Mouse (Mus musculus): ENCODE measurements around the gene Poc1a. TPM values are rescaled to one million over a fixed set of nuclear protein-coding genes. Genes with fewer than 3 reads are reported as not detected.

The Poc1a gene
- polyA plus RNA-seq, 1 experiment from 2014 or later, result 39.9 TPM

DNA sequence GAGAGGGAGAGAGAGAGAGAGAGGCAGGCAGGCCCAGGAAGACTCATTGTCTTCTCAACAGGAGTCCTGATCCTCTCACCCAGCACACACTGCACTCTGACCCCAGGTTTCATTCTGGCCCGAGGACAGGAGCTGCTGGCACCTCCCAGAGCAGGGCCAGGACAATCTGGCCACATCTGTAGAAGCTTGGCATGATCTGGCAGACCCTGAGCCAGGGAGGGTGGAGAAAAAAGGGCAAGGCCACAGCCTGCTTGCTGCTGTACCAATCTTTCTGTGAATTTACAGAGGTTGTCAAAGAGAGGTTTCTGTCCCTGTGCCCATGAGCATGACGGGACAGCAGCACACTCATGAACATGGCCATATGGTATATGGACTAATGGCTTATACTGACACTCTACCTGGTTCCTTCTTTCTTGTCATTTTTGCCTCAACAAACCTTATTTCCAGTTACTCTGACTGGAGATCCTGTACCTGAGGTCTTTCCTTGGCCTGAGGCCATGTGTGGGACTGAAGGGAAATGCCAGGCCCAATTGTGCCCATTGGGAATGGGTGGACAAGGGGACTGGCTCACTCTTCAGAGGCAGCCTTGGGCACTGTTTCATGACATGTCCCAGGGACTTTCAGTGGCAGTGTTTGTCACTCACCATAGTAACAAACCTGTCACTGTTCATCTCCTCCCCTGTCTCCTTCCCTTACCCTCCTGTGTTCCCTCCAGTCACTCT, 13.8 kb upstream of the Poc1a start:
- no peak overlapping the region for H3K4me3 ChIP-seq
- DNase-seq (ENCODE audit: low spot score), result no peak
- peaks cover 29% of the 10 kb centered on the region for H3K4me1 ChIP-seq
- no peaks in the 10 kb centered on the region for H3K36me3 ChIP-seq (replicated peaks)
- H3K9me3 ChIP-seq, result no peaks in the 10 kb centered on the region
- no peak overlapping the region for H3K27ac ChIP-seq (replicated peaks)
- 63% methylated on average over 2 of the region's 2 CpGs for WGBS
- H3K27me3 ChIP-seq (replicated peaks; ENCODE audit: low read depth, poor library complexity, severe bottlenecking), result no peaks in the 10 kb centered on the region

DNA sequence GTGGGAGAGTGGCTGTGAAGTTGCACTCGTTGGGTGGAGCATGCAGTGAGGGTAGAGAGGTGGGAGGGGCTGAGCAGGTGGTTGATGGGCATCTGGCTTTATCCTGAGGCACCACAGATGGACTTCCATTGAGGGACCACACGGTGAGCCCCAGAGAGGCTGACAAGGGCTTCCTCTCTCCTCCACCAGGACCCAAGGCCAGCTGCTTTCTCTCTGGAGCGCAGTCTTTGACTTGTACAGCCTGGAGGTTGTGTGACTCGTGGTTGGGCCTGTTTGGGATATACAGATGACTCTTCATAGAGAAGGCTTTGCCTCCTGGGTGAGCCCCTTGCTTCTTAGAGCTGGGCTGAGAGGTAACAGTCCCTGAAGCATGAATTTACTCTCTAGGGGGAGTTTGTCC, 12.4 kb upstream of the Poc1a start:
- Histone ChIP-seq H3K4me1 (peaks cover 29% of the 10 kb centered on the region), H3K9me3 (no peaks in the 10 kb centered on the region), H3K4me3 (no peak overlapping the region), H3K27ac (replicated peaks) (no peak overlapping the region), H3K36me3 (replicated peaks) (no peaks in the 10 kb centered on the region), H3K27me3 (replicated peaks; ENCODE audit: low read depth, poor library complexity, severe bottlenecking) (no peaks in the 10 kb centered on the region)
- no peak for DNase-seq (ENCODE audit: low spot score)
- 49% methylated on average over 4 of the region's 4 CpGs for WGBS

DNA sequence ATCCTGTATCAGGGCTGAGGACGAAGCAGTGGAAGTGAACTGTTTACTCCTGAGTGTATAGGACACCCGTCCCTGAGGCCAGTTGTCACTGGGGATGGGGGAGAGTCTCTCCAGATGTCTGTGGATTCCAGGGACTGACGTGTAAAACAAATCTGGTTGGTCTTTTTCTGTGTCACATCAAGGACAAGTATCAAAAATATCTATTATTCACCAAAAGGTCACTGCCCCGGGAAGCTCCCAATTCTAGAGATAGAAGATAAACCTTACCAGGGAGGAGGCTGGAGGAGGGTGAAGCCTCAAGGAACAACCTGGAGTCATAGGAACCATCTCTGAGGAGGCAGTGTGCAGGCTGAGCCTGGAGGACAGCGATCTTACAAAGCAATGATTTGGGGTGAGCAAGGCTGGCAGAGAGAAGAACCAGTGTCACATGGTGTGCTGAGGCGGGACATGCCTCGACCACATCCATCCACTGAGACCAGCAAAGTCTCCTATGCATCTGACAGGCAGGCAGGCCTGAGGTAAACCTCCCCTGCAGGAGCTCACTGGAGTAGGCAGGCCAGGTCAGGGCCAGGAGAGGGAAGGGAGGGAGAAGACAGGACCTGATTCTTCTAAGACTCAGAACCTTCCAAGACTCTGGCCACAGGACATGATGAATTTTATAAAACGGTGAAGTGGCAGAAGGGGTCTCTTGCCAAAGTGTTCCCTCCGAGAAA, 11.6 kb upstream of the Poc1a start:
- 73% methylated on average over 9 of the region's 9 CpGs for WGBS
- no peaks in the 10 kb centered on the region for H3K9me3 ChIP-seq
- no peaks in the 10 kb centered on the region for H3K36me3 ChIP-seq (replicated peaks)
- no peak for DNase-seq (ENCODE audit: low spot score)
- H3K27me3 ChIP-seq (replicated peaks; ENCODE audit: low read depth, poor library complexity, severe bottlenecking), result no peaks in the 10 kb centered on the region
- H3K4me3 ChIP-seq, result no peak overlapping the region
- H3K27ac ChIP-seq (replicated peaks), result peak overlapping the region; percentile 24; the same call in 1 of the 2 replicates
- peaks cover 29% of the 10 kb centered on the region for H3K4me1 ChIP-seq

DNA sequence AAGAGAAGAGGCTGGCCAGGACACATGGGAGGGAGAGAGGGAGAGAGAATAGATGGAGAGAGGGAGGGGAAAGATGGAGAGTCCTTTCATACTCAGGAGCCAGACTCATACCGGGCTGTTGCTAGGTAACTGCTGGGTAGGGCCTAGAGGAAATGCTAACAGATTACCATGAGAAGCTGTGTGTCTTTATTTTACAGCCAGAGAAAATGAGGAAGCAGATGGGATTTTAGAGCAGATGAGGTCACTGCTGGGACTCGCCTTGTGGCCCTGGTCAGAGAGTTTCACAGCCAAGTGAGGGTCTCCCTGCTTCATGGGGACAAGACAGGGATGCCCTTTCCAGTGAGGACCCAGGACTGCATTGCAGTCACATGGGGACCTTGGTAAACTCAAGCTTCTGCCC, 11.0 kb upstream of the Poc1a start:
- 55% methylated on average over 2 of the region's 2 CpGs for WGBS
- Histone ChIP-seq H3K4me1 (peaks cover 31% of the 10 kb centered on the region), H3K9me3 (no peaks in the 10 kb centered on the region), H3K27ac (replicated peaks) (no peak overlapping the region), H3K27me3 (replicated peaks; ENCODE audit: low read depth, poor library complexity, severe bottlenecking) (no peaks in the 10 kb centered on the region), H3K4me3 (no peak overlapping the region), H3K36me3 (replicated peaks) (no peaks in the 10 kb centered on the region)
- DNase-seq (ENCODE audit: low spot score), result no peak

DNA sequence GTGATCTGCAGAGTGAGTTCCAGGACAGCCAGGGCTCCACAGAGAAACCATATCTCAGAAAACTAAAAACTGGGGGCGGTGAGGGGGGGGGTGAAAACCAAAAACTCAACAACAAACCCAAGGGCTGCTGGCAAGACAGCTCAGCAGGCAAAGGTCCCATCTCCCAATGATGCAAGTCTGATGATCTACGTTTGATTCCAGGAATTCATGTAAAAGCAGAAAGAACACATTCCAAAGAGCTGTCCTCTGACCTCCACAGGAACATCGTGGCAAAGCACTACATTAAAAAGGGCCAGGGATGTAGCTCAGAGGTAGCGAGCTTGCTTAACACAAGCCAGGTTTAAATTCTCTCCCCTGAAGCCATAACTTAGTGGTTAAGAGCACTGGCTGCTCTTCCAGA, 10.2 kb upstream of the Poc1a start:
- H3K9me3 ChIP-seq, result no peaks in the 10 kb centered on the region
- no peak overlapping the region for H3K27ac ChIP-seq (replicated peaks)
- no peak for DNase-seq (ENCODE audit: low spot score)
- peaks cover 30% of the 10 kb centered on the region for H3K4me1 ChIP-seq
- 71% methylated on average over 4 of the region's 4 CpGs for WGBS
- no peaks in the 10 kb centered on the region for H3K36me3 ChIP-seq (replicated peaks)
- no peaks in the 10 kb centered on the region for H3K27me3 ChIP-seq (replicated peaks; ENCODE audit: low read depth, poor library complexity, severe bottlenecking)
- no peak overlapping the region for H3K4me3 ChIP-seq

DNA sequence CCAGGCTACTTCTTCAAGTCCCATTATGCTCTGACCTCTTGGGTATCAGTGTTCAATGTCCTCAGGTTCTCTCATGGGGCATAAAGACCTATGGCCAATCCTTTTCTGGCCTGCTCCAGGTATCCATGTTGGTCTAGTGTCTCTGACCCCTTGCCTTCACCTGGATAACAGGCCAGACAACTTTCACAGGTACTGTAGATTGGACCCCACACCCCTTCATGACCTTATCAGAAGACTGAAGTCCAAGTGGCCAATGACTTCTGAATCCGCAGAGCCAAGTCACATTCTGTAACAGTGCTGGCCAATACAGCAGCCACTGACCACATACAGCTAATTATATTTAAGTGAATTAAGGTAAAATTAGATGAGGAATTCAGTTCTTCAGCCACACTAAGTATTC, 8.6 kb upstream of the Poc1a start:
- WGBS, result 98% methylated on average over 1 of the region's 1 CpGs
- no peak for DNase-seq (ENCODE audit: low spot score)
- Histone ChIP-seq H3K4me1 (peaks cover 26% of the 10 kb centered on the region), H3K36me3 (replicated peaks) (no peaks in the 10 kb centered on the region), H3K27ac (replicated peaks) (no peak overlapping the region), H3K9me3 (no peaks in the 10 kb centered on the region), H3K27me3 (replicated peaks; ENCODE audit: low read depth, poor library complexity, severe bottlenecking) (no peaks in the 10 kb centered on the region), H3K4me3 (no peak overlapping the region)

DNA sequence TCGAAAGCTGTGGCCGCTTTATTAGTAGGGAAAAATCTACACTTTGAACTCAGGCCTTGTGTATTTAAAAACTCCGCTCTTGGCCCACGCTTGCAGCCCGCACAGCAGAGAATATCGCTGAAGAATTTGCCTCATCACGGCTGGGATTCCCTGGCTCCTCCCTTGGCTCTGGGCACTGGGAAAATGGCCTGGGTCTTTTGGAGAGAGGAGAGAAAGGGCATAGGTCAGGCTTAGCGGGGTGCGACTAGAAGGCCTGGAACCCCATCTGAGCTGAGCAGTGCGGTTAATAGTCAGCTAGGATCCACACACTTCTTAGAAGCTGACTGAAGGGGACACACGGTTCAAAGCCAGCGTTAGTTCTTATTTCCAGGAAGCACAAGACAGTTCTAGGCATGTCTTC, 7.6 kb upstream of the Poc1a start:
- WGBS, result 86% methylated on average over 12 of the region's 12 CpGs
- H3K4me1 ChIP-seq, result peaks cover 21% of the 10 kb centered on the region
- H3K9me3 ChIP-seq, result no peaks in the 10 kb centered on the region
- H3K27ac ChIP-seq (replicated peaks), result no peak overlapping the region
- no peak overlapping the region for H3K4me3 ChIP-seq
- H3K27me3 ChIP-seq (replicated peaks; ENCODE audit: low read depth, poor library complexity, severe bottlenecking), result no peaks in the 10 kb centered on the region
- DNase-seq (ENCODE audit: low spot score), result no peak
- H3K36me3 ChIP-seq (replicated peaks), result no peaks in the 10 kb centered on the region

DNA sequence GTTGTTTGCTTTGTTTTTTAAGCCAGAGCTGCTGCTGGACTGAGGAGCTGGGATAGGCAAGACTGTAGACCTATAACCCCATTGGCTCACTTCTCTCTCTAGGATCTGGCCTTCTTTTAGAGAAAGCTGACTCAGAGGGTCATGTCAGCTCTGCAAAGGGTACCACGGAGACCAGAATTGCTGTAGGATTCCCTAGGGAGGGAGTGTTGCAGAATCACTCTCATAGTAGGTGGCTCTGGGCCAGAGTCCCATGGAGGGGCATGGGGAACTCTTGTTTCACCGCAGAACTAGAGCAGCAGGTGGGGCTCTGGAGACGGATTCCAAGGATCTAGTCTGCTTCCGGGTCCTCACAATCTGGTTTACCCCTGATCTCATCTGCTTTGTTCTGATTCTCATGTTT, 7.1 kb upstream of the Poc1a start:
- H3K9me3 ChIP-seq, result no peaks in the 10 kb centered on the region
- no peak overlapping the region for H3K4me3 ChIP-seq
- H3K27ac ChIP-seq (replicated peaks), result no peak overlapping the region
- peaks cover 16% of the 10 kb centered on the region for H3K4me1 ChIP-seq
- WGBS, result 69% methylated on average over 4 of the region's 4 CpGs
- DNase-seq (ENCODE audit: low spot score), result no peak
- no peaks in the 10 kb centered on the region for H3K36me3 ChIP-seq (replicated peaks)
- no peaks in the 10 kb centered on the region for H3K27me3 ChIP-seq (replicated peaks; ENCODE audit: low read depth, poor library complexity, severe bottlenecking)

DNA sequence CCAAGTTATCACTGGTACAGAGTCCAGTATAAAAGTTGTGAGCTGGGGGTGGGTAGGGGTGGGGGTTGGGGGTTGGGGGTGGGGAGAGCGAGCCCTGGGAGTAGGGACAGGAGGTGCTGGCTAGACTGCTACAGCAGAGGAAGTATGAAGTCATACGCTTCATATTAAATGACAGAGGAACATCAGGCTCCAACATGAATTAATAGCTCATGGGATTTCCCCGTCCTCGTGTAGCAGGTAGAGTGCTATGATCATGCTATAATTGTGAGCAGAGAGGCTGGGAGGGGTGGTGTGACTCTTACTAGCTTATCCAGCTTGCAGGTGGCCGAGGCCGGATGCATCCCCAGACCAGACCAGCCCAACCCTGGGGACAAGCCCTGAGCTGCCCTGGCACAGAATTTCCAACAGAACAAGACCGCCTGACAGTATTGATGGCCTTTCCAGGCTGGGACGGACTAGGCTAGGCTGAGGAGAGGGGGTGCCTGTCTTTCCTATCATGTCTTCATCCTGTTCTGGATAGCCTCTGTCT, 6.1 kb upstream of the Poc1a start:
- no peak overlapping the region for H3K4me3 ChIP-seq
- H3K4me1 ChIP-seq, result peaks cover 8% of the 10 kb centered on the region
- H3K9me3 ChIP-seq, result no peaks in the 10 kb centered on the region
- 82% methylated on average over 8 of the region's 8 CpGs for WGBS
- DNase-seq (ENCODE audit: low spot score), result no peak
- H3K27me3 ChIP-seq (replicated peaks; ENCODE audit: low read depth, poor library complexity, severe bottlenecking), result no peaks in the 10 kb centered on the region
- H3K27ac ChIP-seq (replicated peaks), result no peak overlapping the region
- H3K36me3 ChIP-seq (replicated peaks), result no peaks in the 10 kb centered on the region

DNA sequence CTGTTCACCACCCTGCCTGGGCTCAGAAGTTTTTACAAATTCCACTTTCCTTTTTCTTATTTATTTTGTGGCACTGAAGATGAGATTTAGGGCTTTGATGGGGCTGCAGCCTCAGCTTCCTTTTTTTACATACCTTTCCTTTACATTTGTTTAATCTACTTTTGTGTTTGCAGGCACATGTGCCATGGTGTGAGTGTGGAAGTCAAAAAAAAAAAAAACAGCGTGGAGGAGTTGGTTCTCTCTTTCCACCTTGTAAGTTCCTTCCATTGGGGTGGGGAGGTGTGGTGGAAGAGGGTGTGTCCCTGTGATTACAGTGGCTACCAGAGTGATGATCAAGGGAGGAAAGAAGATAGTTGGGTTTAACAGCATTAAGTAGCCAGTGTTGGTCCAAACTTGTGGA, 5.1 kb upstream of the Poc1a start:
- Histone ChIP-seq H3K4me1 (peaks cover 9% of the 10 kb centered on the region), H3K27me3 (replicated peaks; ENCODE audit: low read depth, poor library complexity, severe bottlenecking) (no peaks in the 10 kb centered on the region), H3K36me3 (replicated peaks) (no peaks in the 10 kb centered on the region), H3K4me3 (no peak overlapping the region), H3K27ac (replicated peaks) (no peak overlapping the region), H3K9me3 (no peaks in the 10 kb centered on the region)
- WGBS, result 80% methylated on average over 1 of the region's 1 CpGs
- no peak for DNase-seq (ENCODE audit: low spot score)

DNA sequence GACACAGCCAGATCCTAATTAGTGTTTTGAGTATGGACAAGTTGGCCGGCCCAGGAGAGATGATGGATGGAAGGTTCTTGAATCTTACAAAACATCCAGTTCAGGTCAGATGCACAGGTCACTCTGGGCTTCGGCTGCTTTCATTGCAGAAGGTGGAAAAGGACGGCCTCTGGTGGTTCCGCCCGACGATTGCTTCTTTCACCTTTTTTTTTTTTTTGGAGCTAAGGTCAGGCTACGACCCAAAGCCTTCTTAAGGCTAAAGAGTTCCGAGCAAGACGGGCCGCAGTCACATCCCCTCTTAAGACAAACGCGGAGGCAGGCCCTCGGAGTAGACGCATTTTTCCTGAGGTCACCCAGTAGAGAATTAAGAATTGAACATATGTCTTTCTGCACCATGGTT, 475 bp upstream of the Poc1a start:
- H3K27me3 ChIP-seq (replicated peaks; ENCODE audit: low read depth, poor library complexity, severe bottlenecking), result no peaks in the 10 kb centered on the region
- peaks cover 22% of the 10 kb centered on the region for H3K36me3 ChIP-seq (replicated peaks)
- H3K27ac ChIP-seq (replicated peaks), result peak overlapping the region; percentile 88
- peak overlapping the region; percentile 79 for H3K4me3 ChIP-seq
- peaks cover 18% of the 10 kb centered on the region for H3K4me1 ChIP-seq
- 2% methylated on average over 14 of the region's 14 CpGs for WGBS
- peak; percentile 64 for DNase-seq (ENCODE audit: low spot score)
- no peaks in the 10 kb centered on the region for H3K9me3 ChIP-seq

DNA sequence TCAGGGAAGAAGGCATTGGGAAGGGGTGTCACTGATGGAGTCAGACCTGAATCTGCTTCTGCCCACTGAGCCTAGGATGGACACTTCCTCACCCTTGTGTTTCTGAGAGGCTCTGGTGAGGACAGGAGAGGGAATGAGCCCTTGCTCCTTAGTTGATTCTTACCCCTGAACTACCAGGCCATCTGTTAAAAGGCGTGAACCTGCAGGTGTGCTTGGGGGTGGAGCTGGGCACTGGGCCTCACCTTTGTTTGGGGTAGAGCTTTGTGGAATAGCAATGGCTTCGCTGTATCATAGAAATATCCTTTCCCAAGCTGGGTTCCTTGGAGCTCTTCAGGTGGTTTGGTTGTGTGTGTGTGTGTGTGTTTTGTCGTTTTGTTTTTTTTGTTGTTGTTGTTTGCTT, 1.2 kb downstream of the Poc1a start:
- Histone ChIP-seq H3K9me3 (no peaks in the 10 kb centered on the region), H3K27me3 (replicated peaks; ENCODE audit: low read depth, poor library complexity, severe bottlenecking) (no peaks in the 10 kb centered on the region), H3K36me3 (replicated peaks) (peaks cover 36% of the 10 kb centered on the region), H3K27ac (replicated peaks) (no peak overlapping the region), H3K4me1 (peaks cover 18% of the 10 kb centered on the region), H3K4me3 (peak overlapping the region; percentile 79)
- WGBS, result 80% methylated on average over 3 of the region's 3 CpGs
- no peak for DNase-seq (ENCODE audit: low spot score)

DNA sequence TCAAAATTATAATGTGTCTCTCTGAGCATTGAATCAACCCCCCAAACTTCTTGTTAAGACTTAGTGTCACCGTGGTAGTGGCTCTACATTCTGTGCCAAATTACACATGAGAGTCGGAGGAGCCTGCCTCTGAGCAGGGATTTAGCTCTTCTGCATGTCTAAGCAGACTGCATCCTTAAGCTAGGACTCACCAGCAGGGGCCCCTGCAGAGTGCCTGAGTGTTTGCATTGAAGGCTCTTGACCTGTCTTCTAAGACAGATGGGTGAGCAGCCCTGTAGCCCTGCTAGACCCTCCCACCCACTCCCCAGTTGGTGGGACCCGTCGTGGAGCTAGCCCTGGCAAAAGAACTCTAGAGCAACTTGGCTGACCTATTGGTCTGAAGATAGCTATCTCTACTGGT, 6.3 kb downstream of the Poc1a start:
- Histone ChIP-seq H3K4me1 (peaks cover 2% of the 10 kb centered on the region), H3K36me3 (replicated peaks) (peaks cover 78% of the 10 kb centered on the region), H3K9me3 (no peaks in the 10 kb centered on the region), H3K4me3 (no peak overlapping the region), H3K27ac (replicated peaks) (no peak overlapping the region), H3K27me3 (replicated peaks; ENCODE audit: low read depth, poor library complexity, severe bottlenecking) (no peaks in the 10 kb centered on the region)
- WGBS, result 62% methylated on average over 4 of the region's 4 CpGs
- DNase-seq (ENCODE audit: low spot score), result no peak
